Mouse (Mus musculus) T-helper 2 cell (primary cell): ENCODE results near the gene Magi1.

ENCODE experiments used
- in situ Hi-C: fragments of 300-600 bp; cut with MboI, MseI; formaldehyde crosslinking; loops from one replicate; pipeline ENCODE4 v1.15.1; 2025; ENCODE audit warnings: high pct_unique_total_duplicates

Gene Magi1

GRCm38 (mm10) chr6:94203642-94204145 is 80.0 kb downstream of the Magi1 start:
- in situ Hi-C loops, result no loop called here

GRCm38 (mm10) chr6:94201940-94202339 is 81.8 kb downstream of the Magi1 start:
- in situ Hi-C loops, result no loop called here

GRCm38 (mm10) chr6:94200910-94201309 is 82.8 kb downstream of the Magi1 start:
- in situ Hi-C loops, result no loop called here

- in situ Hi-C loops, result no loop called here
Observed at GRCm38 (mm10) chr6:94199696-94200095, 84.0 kb downstream of the Magi1 start.

GRCm38 (mm10) chr6:94197831-94198230 is 85.9 kb downstream of the Magi1 start:
- in situ Hi-C loops, result no loop called here

- in situ Hi-C loops, result no loop called here
Observed at GRCm38 (mm10) chr6:94195303-94195911, 88.3 kb downstream of the Magi1 start.

GRCm38 (mm10) chr6:94190830-94191229 is 92.9 kb downstream of the Magi1 start:
- in situ Hi-C loops, result no loop called here

- in situ Hi-C loops, result loop anchor here (10.0 kb wide), 1 partner anchor 885 kb away; no protein-coding TSS in a partner anchor
Observed at GRCm38 (mm10) chr6:94189379-94189778, 94.3 kb downstream of the Magi1 start.

- in situ Hi-C loops, result loop anchor here (10.0 kb wide), 1 partner anchor 882 kb away; no protein-coding TSS in a partner anchor
Observed at GRCm38 (mm10) chr6:94186628-94187319, 96.9 kb downstream of the Magi1 start.

GRCm38 (mm10) chr6:94184268-94184667 is 99.4 kb downstream of the Magi1 start:
- in situ Hi-C loops, result loop anchor here (10.0 kb wide), 1 partner anchor 879 kb away; no protein-coding TSS in a partner anchor

- in situ Hi-C loops, result loop anchor here (10.0 kb wide), 1 partner anchor 879 kb away; no protein-coding TSS in a partner anchor
Observed at GRCm38 (mm10) chr6:94183354-94183851, 100.3 kb downstream of the Magi1 start.

- in situ Hi-C loops, result loop anchor here (10.0 kb wide), 1 partner anchor 877 kb away; no protein-coding TSS in a partner anchor
Observed at GRCm38 (mm10) chr6:94181673-94182255, 102.0 kb downstream of the Magi1 start.

- in situ Hi-C loops, result loop anchor here (10.0 kb wide), 1 partner anchor 876 kb away; no protein-coding TSS in a partner anchor
Observed at GRCm38 (mm10) chr6:94180331-94181150, 103.2 kb downstream of the Magi1 start.

GRCm38 (mm10) chr6:94177559-94177958 is 106.2 kb downstream of the Magi1 start:
- in situ Hi-C loops, result no loop called here

- in situ Hi-C loops, result no loop called here
Observed at GRCm38 (mm10) chr6:94176705-94177104, 107.0 kb downstream of the Magi1 start.

GRCm38 (mm10) chr6:94171250-94171649 is 112.5 kb downstream of the Magi1 start:
- in situ Hi-C loops, result no loop called here

GRCm38 (mm10) chr6:94169581-94170194 is 114.0 kb downstream of the Magi1 start:
- in situ Hi-C loops, result no loop called here

GRCm38 (mm10) chr6:94165951-94166350 is 117.8 kb downstream of the Magi1 start:
- in situ Hi-C loops, result no loop called here

GRCm38 (mm10) chr6:94164753-94165536 is 118.8 kb downstream of the Magi1 start:
- in situ Hi-C loops, result no loop called here
